Mouse (Mus musculus): Measurements from ENCODE around the gene Tbc1d32.

Tbc1d32 gene

DNA sequence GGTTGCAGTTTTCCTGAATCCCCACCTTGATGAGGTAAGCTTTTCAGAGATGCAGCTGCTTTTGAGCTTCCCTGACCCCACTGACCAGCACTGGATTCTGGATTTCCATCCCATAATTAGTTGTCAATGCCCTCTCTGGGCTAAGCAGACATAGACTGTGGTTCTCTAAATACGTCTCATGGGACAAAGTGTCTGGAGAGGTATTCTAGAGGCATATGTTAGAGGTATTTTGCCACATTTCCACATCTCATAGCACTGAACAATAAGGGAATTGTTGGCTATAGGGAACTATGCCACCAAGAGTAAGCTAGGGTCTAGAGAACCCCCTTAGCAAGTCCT, 121.5 kb downstream of the Tbc1d32 start:
- no peak for DNase-seq (ENCODE audit: low spot score)

- peak; percentile 92 for DNase-seq (ENCODE audit: low spot score)
These were observed 122.0 kb downstream of the Tbc1d32 start, which contains the start of gene Msl3l2 for GRCm38 (mm10) chr10:56106333-56106995. Gene Msl3l2 (plus strand): TSS chr10:56106917.

- DNase-seq (ENCODE audit: low spot score): no peak
These were observed 128.7 kb downstream of the Tbc1d32 start for GRCm38 (mm10) chr10:56099641-56100310.

- DNase-seq (ENCODE audit: low spot score): no peak
These were observed 129.4 kb downstream of the Tbc1d32 start for GRCm38 (mm10) chr10:56099126-56099525.

DNA sequence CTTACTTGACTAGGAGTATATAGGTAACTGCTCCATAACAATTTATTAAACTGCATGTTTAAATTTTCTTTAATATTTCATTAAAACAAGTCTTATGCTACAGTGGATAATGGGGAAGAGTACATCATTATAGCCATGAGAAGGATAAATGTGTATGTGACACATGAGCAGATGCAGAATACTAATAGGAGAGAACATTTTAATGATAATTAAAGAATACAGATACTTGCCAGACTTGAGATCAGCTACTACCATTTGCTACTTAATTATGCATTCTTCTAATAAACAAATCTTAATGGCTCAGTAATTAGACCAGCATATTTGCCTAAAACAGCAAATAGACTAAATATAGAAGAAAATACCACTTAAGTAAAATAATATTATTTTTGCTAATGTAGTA, 131.7 kb downstream of the Tbc1d32 start:
- no peak for DNase-seq (ENCODE audit: low spot score)

DNA sequence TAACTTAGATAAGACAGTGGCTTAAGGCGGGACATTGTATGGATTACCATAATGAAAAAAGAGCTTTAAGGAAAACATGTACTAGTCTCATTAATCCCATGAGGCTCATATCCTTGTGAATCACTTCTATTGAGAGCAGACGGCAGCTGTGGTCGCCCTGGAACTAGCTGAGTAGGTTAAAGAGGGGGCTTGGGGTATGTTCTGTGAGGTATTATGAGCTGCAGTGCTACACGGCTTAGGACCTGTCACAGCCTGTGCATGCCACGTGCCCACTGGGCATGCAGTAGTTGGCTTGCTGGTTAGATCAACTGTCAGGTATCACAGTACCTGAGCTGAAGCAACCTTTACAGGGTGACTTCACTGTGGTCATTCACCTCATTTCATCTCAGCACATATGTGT, 133.9 kb downstream of the Tbc1d32 start:
- no peak for DNase-seq (ENCODE audit: low spot score)

DNA sequence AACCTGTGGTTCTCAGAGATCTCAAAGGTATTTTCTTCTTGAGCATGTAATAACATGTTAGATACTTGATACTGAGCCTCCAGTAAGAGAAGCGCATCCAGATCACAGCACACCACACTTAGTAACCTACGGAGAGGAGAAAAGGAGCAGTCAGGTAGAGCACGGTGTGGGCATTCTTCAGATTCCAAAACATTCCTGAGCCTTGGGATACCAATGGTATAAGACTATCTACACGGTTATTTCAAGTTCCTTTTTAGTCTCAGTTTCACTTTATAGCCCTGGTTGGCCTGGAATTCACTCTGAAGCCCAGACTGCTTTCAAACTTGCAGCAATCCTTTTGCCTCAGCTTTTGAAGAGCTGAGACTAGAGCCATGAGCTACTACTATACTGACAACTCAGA, 138.8 kb downstream of the Tbc1d32 start:
- no peak for DNase-seq (ENCODE audit: low spot score)

DNA sequence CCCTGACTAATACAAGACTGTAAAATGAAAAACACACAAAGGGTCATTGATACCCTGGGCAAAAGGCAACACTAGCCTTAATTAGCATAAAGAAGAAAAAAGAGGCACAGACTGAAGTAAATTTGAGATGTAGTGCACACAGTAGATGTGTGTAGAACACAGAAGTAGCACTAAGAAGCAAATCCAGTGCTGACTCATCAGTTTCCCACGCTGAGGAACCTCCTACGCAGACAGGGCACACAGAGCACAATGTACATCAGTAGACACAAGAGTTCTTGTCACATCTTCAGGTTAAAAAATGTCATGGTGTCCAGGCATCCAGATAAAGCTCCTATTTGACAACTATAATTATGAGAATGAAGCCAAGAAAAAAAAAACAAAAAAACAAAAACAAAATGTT, 165.7 kb downstream of the Tbc1d32 start:
- no peak for DNase-seq (ENCODE audit: low spot score)

- DNase-seq (ENCODE audit: low spot score): no peak
These were observed 167.2 kb downstream of the Tbc1d32 start for GRCm38 (mm10) chr10:56061238-56061830.

DNA sequence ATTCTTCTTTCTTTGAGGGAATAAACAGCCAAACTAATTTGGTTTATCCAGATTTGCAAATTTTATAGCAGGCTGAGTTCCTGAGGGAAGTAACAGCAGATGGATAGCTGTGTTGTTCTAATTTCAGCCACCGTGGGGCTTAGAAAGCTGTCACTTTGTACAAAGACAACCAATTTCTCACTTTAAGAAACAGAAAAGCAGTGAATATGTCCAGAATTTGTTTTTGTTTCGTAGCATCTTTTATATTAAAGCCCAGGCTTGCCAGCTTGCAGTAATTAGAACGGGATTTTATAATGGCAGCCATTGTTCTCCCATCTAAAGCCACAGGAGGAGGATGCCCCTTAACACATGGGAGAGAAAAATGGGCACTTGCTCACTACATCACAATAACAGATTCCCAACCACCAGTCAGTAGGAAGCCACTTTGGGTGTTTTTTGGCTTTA, 169.5 kb downstream of the Tbc1d32 start:
- DNase-seq (ENCODE audit: low spot score): no peak

DNA sequence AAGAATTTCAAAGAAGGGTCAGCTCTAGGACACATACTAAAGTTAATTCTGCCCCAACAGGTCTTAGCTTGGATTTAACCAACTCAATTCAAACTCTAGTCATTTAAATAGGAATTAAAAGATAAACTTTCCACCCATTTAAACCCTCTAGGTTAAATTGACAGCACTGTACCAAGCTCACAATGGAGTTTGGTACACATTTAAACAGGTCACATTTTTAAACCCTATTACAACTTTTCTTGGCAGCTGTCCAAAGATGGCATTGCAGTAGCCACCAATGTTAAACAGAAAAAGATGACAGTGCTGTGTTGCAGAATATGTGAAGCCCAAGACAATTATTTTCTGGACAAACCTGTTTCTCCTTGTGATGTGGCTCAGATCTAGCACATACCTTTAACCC, 203.1 kb downstream of the Tbc1d32 start:
- no peak for DNase-seq (ENCODE audit: low spot score)

DNA sequence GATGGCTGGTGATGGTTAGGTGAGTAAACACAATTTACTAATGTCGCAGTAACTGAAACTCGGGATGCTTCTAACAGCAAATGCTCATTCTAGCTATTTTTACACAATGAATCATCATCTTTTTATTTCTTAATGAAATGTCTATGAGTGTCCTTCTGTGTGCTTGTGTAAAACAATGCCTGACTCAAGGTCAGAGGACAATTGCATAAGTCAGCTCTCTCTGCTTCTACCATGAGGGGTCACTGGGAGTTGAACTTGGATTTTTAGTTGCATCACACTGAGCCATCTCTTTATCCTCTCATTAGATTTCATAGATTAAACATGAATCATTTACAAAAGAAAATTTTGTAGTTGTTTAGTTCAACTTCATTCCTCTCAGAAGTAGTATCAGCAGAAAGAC, 203.9 kb downstream of the Tbc1d32 start:
- no peak for DNase-seq (ENCODE audit: low spot score)

DNA sequence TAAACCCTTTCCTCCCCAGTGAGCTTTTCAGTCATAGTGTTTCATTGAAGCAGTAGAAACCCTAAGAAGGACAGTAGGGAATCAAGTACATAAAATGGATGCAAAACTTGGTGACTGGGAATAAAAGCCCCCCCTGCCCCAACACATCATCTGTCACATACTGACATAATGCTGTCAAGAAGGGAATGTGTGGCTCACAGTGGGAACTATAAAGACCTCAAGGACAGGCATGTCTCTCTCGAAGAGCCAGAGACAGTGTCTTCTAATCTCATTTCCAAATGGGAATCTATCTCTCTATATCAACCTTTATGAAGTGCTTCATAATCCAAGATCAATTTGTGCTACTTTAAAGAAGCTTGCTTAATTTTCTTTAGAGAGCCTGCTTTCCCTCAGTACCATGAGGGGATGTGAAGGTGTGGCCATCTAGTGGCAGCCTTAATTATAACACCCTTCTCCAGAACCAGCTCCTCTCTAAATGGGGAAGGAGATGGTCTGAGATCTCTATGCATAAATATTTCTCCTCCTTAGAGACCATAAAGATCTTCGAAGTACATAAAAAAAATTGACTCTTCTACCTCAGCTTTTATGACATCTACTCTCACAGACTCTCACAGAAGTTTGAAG, 248.5 kb downstream of the Tbc1d32 start:
- DNase-seq (ENCODE audit: low spot score): no peak

DNA sequence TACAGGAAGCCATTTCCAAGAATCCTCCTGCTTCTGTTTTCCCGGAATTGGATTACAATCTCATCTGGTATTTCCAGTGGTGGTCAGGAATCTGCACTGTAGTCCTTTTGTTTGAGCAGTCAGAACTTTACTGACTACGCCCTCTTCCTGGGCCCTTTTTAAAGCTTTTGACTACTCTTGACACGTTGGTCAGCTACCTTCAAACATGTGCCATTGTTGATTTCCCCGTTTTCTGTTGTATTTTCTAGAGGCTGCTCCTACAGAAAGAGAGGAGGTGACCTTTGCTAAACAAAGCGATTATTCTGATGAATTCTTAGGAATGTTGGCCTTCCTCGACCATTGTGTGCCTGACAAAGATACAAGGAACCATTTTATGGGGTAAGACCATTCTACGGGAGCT, 250.5 kb downstream of the Tbc1d32 start:
- DNase-seq (ENCODE audit: low spot score): no peak
